In genomic region chr17:33956336-33956735, GRCm38 (mm10) we compare ENCODE assay signal across 8 mouse cellular contexts. TPM values are rescaled to one million over a fixed set of nuclear protein-coding genes. Genes with fewer than 3 reads are reported as not detected.
DNase-seq lines count a peak whose midpoint lies in the region; ATAC-seq and TF ChIP-seq lines count a peak whose summit lies in the region.

No protein-coding gene starts in this region.

- H3K27me3 ChIP-seq in heart, embryonic 11.5 days (ENCODE audit: control insufficient read depth, insufficient read depth, low read length), result no peaks in the 10 kb centered on the region
- H3K27me3 ChIP-seq in ES-Bruce4 (ENCODE audit: control insufficient read depth, insufficient read depth, low read length, poor library complexity, severe bottlenecking), result no peaks in the 10 kb centered on the region
- no peaks in the 10 kb centered on the region for H3K27me3 ChIP-seq in forebrain, embryonic 16.5 days (replicated peaks; ENCODE audit: control insufficient read depth, insufficient read depth, low read length)
- no peaks in the 10 kb centered on the region for H3K27me3 ChIP-seq in liver, embryonic 16.5 days (ENCODE audit: control insufficient read depth, insufficient read depth, low read depth, low read length)

- no peak for TF ChIP-seq POLR2A in ES-Bruce4 (IDR thresholded peaks at IDR 0.05; ENCODE audit: insufficient read depth, low read length)

- no peak for DNase-seq in heart, postnatal 36 days
- DNase-seq in urinary bladder, postnatal 14 days (ENCODE audit: low spot score), result no peak
- DNase-seq in layer of hippocampus, adult 9-11 months, result no peak

- TF ChIP-seq EP300 in ES-Bruce4 (IDR thresholded peaks at IDR 0.05; ENCODE audit: insufficient read depth, low read depth, low read length), result no peak

- ATAC-seq in heart, embryonic 11.5 days (replicated peaks; ENCODE audit: insufficient number of reproducible peaks, low FRiP score, low TSS enrichment), result no peak
- no peak for ATAC-seq in forebrain, embryonic 16.5 days
- ATAC-seq in liver, embryonic 16.5 days (ENCODE audit: low read depth), result no peak
- ATAC-seq in megakaryocyte progenitor cell, adult 5-6 weeks (replicated peaks; ENCODE audit: poor library complexity), result no peak

- peaks cover 33% of the 10 kb centered on the region for H3K4me1 ChIP-seq in heart, embryonic 11.5 days (ENCODE audit: control insufficient read depth, insufficient read depth, low read length)
- no peaks in the 10 kb centered on the region for H3K4me1 ChIP-seq in ES-Bruce4 (ENCODE audit: control insufficient read depth, insufficient read depth, low read length)
- peaks cover 40% of the 10 kb centered on the region for H3K4me1 ChIP-seq in forebrain, embryonic 16.5 days (replicated peaks; ENCODE audit: control insufficient read depth, insufficient read depth, low read length)
- H3K4me1 ChIP-seq in liver, embryonic 16.5 days (ENCODE audit: control insufficient read depth, low read depth, low read length), result peaks cover 39% of the 10 kb centered on the region

- peak overlapping the region; percentile 75 for H3K4me2 ChIP-seq in heart, embryonic 11.5 days
- H3K4me2 ChIP-seq in forebrain, embryonic 16.5 days (ENCODE audit: low read length), result peak overlapping the region; percentile 71
- peak overlapping the region; percentile 83 for H3K4me2 ChIP-seq in liver, embryonic 16.5 days (ENCODE audit: low read depth, low read length)

- intact Hi-C loops in heart, postnatal 36 days (cut with DNase I), result no loop called here

- H3K9ac ChIP-seq in heart, embryonic 11.5 days (ENCODE audit: low read depth, low read length), result peak overlapping the region; percentile 85
- H3K9ac ChIP-seq in ES-Bruce4 (ENCODE audit: low read depth, poor library complexity, severe bottlenecking), result peak overlapping the region; percentile 65
- H3K9ac ChIP-seq in forebrain, embryonic 16.5 days (replicated peaks; ENCODE audit: low read depth, low read length), result peak overlapping the region; percentile 68
- peak overlapping the region; percentile 86 for H3K9ac ChIP-seq in liver, embryonic 16.5 days (ENCODE audit: low read depth, low read length)

- H3K27ac ChIP-seq in heart, embryonic 11.5 days (ENCODE audit: low read depth, low read length), result 0 out of 2 replicates have a peak overlapping the region, but pooled peaks have one; percentile 47
- no peak overlapping the region for H3K27ac ChIP-seq in ES-Bruce4 (ENCODE audit: insufficient read depth, low read length)
- H3K27ac ChIP-seq in forebrain, embryonic 16.5 days (ENCODE audit: low read length), result peak overlapping the region; percentile 87
- peak overlapping the region; percentile 96; the same call in 1 of the 2 replicates for H3K27ac ChIP-seq in liver, embryonic 16.5 days (ENCODE audit: low read length)

- TF ChIP-seq CTCF in ES-Bruce4 (IDR thresholded peaks at IDR 0.05; ENCODE audit: low read depth, low read length), result no peak

- H3K36me3 ChIP-seq in heart, embryonic 11.5 days (ENCODE audit: control insufficient read depth, insufficient read depth, low read length), result peaks cover 17% of the 10 kb centered on the region
- peaks cover 34% of the 10 kb centered on the region for H3K36me3 ChIP-seq in ES-Bruce4 (ENCODE audit: control insufficient read depth, insufficient read depth, low read length, poor library complexity, severe bottlenecking)
- peaks cover 12% of the 10 kb centered on the region for H3K36me3 ChIP-seq in forebrain, embryonic 16.5 days (ENCODE audit: control insufficient read depth, insufficient read depth)
- H3K36me3 ChIP-seq in liver, embryonic 16.5 days (ENCODE audit: control insufficient read depth, insufficient read depth), result peaks cover 18% of the 10 kb centered on the region

- no peaks in the 10 kb centered on the region for H3K9me3 ChIP-seq in heart, embryonic 11.5 days (replicated peaks; ENCODE audit: control insufficient read depth, low read length)
- no peaks in the 10 kb centered on the region for H3K9me3 ChIP-seq in ES-Bruce4 (replicated peaks; ENCODE audit: control insufficient read depth, insufficient read depth, low read length, poor library complexity, severe bottlenecking)
- no peaks in the 10 kb centered on the region for H3K9me3 ChIP-seq in forebrain, embryonic 16.5 days (ENCODE audit: control insufficient read depth, low read length)
- no peaks in the 10 kb centered on the region for H3K9me3 ChIP-seq in liver, embryonic 16.5 days (replicated peaks; ENCODE audit: control insufficient read depth, low read length)

- 6% methylated on average over 10 of the region's 10 CpGs for WGBS in heart, embryonic 11.5 days (ENCODE audit: insufficient replicate concordance)
- 5% methylated on average over 10 of the region's 10 CpGs for WGBS in forebrain, embryonic 16.5 days
- WGBS in liver, embryonic 16.5 days (ENCODE audit: insufficient replicate concordance), result 5% methylated on average over 10 of the region's 10 CpGs

- peak overlapping the region; percentile 70 for H3K4me3 ChIP-seq in heart, embryonic 11.5 days (ENCODE audit: low read depth, low read length)
- H3K4me3 ChIP-seq in ES-Bruce4 (ENCODE audit: low read depth, low read length), result peak overlapping the region; percentile 85
- H3K4me3 ChIP-seq in forebrain, embryonic 16.5 days (replicated peaks; ENCODE audit: low read length), result peak overlapping the region; percentile 85
- peak overlapping the region; percentile 88 for H3K4me3 ChIP-seq in liver, embryonic 16.5 days (ENCODE audit: low read depth, low read length)

RNA-seq across cellular contexts. Expression of gene Rps18, which starts 0.5 kb away (rescaled TPM):
- polyA plus RNA-seq in heart, embryonic 11.5 days (2014; fragmentation: Nextera tagmentation; extraction: Ambion mirVana), result 1,135 and 1,150 TPM in 2 replicates
- total RNA-seq in heart, postnatal 36 days (2021), result 100 to 1,000 TPM; 411 to 417 TPM
- polyA plus RNA-seq in ES-Bruce4 (2011; ENCODE audit: insufficient read depth, insufficient read length, low read depth, missing spikeins), result 2,174 TPM in 2 replicates
- 811 and 837 TPM in 2 replicates for polyA plus RNA-seq in forebrain, embryonic 16.5 days (2015; fragmentation: Nextera tagmentation; extraction: Ambion mirVana)
- polyA plus RNA-seq in liver, embryonic 16.5 days (2015; fragmentation: Nextera tagmentation; extraction: Ambion mirVana), result 904 and 1,002 TPM in 2 replicates
- total RNA-seq in megakaryocyte progenitor cell, adult 5-6 weeks (2015), result 3,964 and 4,103 TPM in 2 replicates
- 1,202 and 1,622 TPM in 2 replicates for total RNA-seq in megakaryocyte progenitor cell, adult 5-6 weeks (2017)

RNA-seq across cellular contexts. Expression of gene Vps52, which starts 0.7 kb away (rescaled TPM):
- polyA plus RNA-seq in heart, embryonic 11.5 days (2014; fragmentation: Nextera tagmentation; extraction: Ambion mirVana), result 28.1 and 29.5 TPM in 2 replicates
- 10 to 100 TPM; 38.8 to 41.4 TPM for total RNA-seq in heart, postnatal 36 days (2021)
- polyA plus RNA-seq in ES-Bruce4 (2011; ENCODE audit: insufficient read depth, insufficient read length, low read depth, missing spikeins), result 18.3 and 19.0 TPM in 2 replicates
- polyA plus RNA-seq in forebrain, embryonic 16.5 days (2015; fragmentation: Nextera tagmentation; extraction: Ambion mirVana), result 79.5 and 81.0 TPM in 2 replicates
- 21.3 and 21.9 TPM in 2 replicates for polyA plus RNA-seq in liver, embryonic 16.5 days (2015; fragmentation: Nextera tagmentation; extraction: Ambion mirVana)
- total RNA-seq in megakaryocyte progenitor cell, adult 5-6 weeks (2015), result 16.6 and 19.1 TPM in 2 replicates
- total RNA-seq in megakaryocyte progenitor cell, adult 5-6 weeks (2017), result 13.7 and 15.7 TPM in 2 replicates

RNA-seq across cellular contexts. Expression of gene B3galt4, which starts 5.0 kb away (rescaled TPM):
- 2.8 and 5.9 TPM in 2 replicates for polyA plus RNA-seq in heart, embryonic 11.5 days (2014; fragmentation: Nextera tagmentation; extraction: Ambion mirVana)
- 1 to 10 TPM; 2.7 to 2.9 TPM for total RNA-seq in heart, postnatal 36 days (2021)
- polyA plus RNA-seq in ES-Bruce4 (2011; ENCODE audit: insufficient read depth, insufficient read length, low read depth, missing spikeins), result 3.6 and 4.2 TPM in 2 replicates
- polyA plus RNA-seq in forebrain, embryonic 16.5 days (2015; fragmentation: Nextera tagmentation; extraction: Ambion mirVana), result 10.0 and 13.2 TPM in 2 replicates
- polyA plus RNA-seq in liver, embryonic 16.5 days (2015; fragmentation: Nextera tagmentation; extraction: Ambion mirVana), result 2.2 and 2.3 TPM in 2 replicates
- total RNA-seq in megakaryocyte progenitor cell, adult 5-6 weeks (2015), result 1.1 and 2.7 TPM in 2 replicates
- 5.8 and 7.6 TPM in 2 replicates for total RNA-seq in megakaryocyte progenitor cell, adult 5-6 weeks (2017)

RNA-seq across cellular contexts. Expression of gene Wdr46, which starts 15.9 kb away (rescaled TPM):
- polyA plus RNA-seq in heart, embryonic 11.5 days (2014; fragmentation: Nextera tagmentation; extraction: Ambion mirVana), result 18.3 and 19.7 TPM in 2 replicates
- 10 to 100 TPM; 10.1 to 11.5 TPM for total RNA-seq in heart, postnatal 36 days (2021)
- 25.3 and 30.2 TPM in 2 replicates for polyA plus RNA-seq in ES-Bruce4 (2011; ENCODE audit: insufficient read depth, insufficient read length, low read depth, missing spikeins)
- polyA plus RNA-seq in forebrain, embryonic 16.5 days (2015; fragmentation: Nextera tagmentation; extraction: Ambion mirVana), result 26.1 and 29.4 TPM in 2 replicates
- 12.2 and 13.4 TPM in 2 replicates for polyA plus RNA-seq in liver, embryonic 16.5 days (2015; fragmentation: Nextera tagmentation; extraction: Ambion mirVana)
- 43.7 and 53.1 TPM in 2 replicates for total RNA-seq in megakaryocyte progenitor cell, adult 5-6 weeks (2015)
- 64.4 and 65.4 TPM in 2 replicates for total RNA-seq in megakaryocyte progenitor cell, adult 5-6 weeks (2017)

RNA-seq across cellular contexts. Expression of gene Pfdn6, which starts 16.2 kb away (rescaled TPM):
- 147 and 151 TPM in 2 replicates for polyA plus RNA-seq in heart, embryonic 11.5 days (2014; fragmentation: Nextera tagmentation; extraction: Ambion mirVana)
- 10 to 100 TPM; 77.0 to 84.7 TPM for total RNA-seq in heart, postnatal 36 days (2021)
- polyA plus RNA-seq in ES-Bruce4 (2011; ENCODE audit: insufficient read depth, insufficient read length, low read depth, missing spikeins), result 146 and 152 TPM in 2 replicates
- polyA plus RNA-seq in forebrain, embryonic 16.5 days (2015; fragmentation: Nextera tagmentation; extraction: Ambion mirVana), result 182 and 196 TPM in 2 replicates
- 83.8 and 96.4 TPM in 2 replicates for polyA plus RNA-seq in liver, embryonic 16.5 days (2015; fragmentation: Nextera tagmentation; extraction: Ambion mirVana)
- 124 and 132 TPM in 2 replicates for total RNA-seq in megakaryocyte progenitor cell, adult 5-6 weeks (2015)
- total RNA-seq in megakaryocyte progenitor cell, adult 5-6 weeks (2017), result 144 and 218 TPM in 2 replicates
